In genomic region chr5:24595261-24595660, GRCm38 (mm10) we compare ENCODE assay signal across 22 mouse cellular contexts. TPM values are rescaled to one million over a fixed set of nuclear protein-coding genes. Genes with fewer than 3 reads are reported as not detected.
DNase-seq lines count a peak whose midpoint lies in the region; ATAC-seq lines count a peak whose summit lies in the region.
"Had no signal": no experiment of that assay in that cellular context is flagged by ENCODE, and none has a peak within 500 bp of the region (broad histone marks: within the 10 kb centered on the region; RNA-seq: fewer than 3 reads in every experiment).

No protein-coding gene starts in this region.

- H3K36me3 ChIP-seq in neural tube, embryonic 11.5 days (ENCODE audit: control insufficient read depth, insufficient read depth, low read length) = peaks cover 2% of the 10 kb centered on the region
- H3K36me3 ChIP-seq in hindbrain, embryonic 13.5 days = peaks cover 56% of the 10 kb centered on the region
- H3K36me3 ChIP-seq in midbrain, embryonic 14.5 days (ENCODE audit: control insufficient read depth, insufficient read depth, low read length) = peaks cover 55% of the 10 kb centered on the region

- peaks cover 7% of the 10 kb centered on the region; the same call in 1 of the 2 replicates for H3K27me3 ChIP-seq in neural tube, embryonic 11.5 days (ENCODE audit: control insufficient read depth, insufficient read depth, low read length)
- peaks cover 22% of the 10 kb centered on the region for H3K27me3 ChIP-seq in hindbrain, embryonic 13.5 days
- no peaks in the 10 kb centered on the region for H3K27me3 ChIP-seq in midbrain, embryonic 14.5 days (ENCODE audit: control insufficient read depth, insufficient read depth, low read length)
- H3K27me3 ChIP-seq: embryonic facial prominence, embryonic 15.5 days had no signal

- no peak overlapping the region for H3K4me3 ChIP-seq in neural tube, embryonic 11.5 days (ENCODE audit: low read depth, low read length)
- H3K4me3 ChIP-seq in hindbrain, embryonic 13.5 days = no peak overlapping the region
- H3K4me3 ChIP-seq in midbrain, embryonic 14.5 days (replicated peaks; ENCODE audit: low read depth, low read length) = no peak overlapping the region
- H3K4me3 ChIP-seq: embryonic facial prominence, embryonic 15.5 days; megakaryocyte, embryonic 14.5 days had no signal

- no peak overlapping the region for H3K4me2 ChIP-seq in neural tube, embryonic 11.5 days (ENCODE audit: low read depth)
- H3K4me2 ChIP-seq in hindbrain, embryonic 13.5 days = no peak overlapping the region
- H3K4me2 ChIP-seq in midbrain, embryonic 14.5 days (ENCODE audit: low read length) = peak overlapping the region; percentile 56; the same call in 1 of the 2 replicates
- H3K4me2 ChIP-seq: embryonic facial prominence, embryonic 15.5 days had no signal

- DNase-seq in neural tube, embryonic 11.5 days (ENCODE audit: low spot score) = no peak
- no peak for DNase-seq in neural tube, embryonic 10.5 days (ENCODE audit: extremely low spot score, low spot score)
- DNase-seq in midbrain, embryonic 14.5 days = no peak
- DNase-seq in MN1 (ENCODE audit: low spot score) = no peak
- no peak for DNase-seq in thymus, postnatal 14 days
- DNase-seq in layer of hippocampus, adult 9-10 months (ENCODE audit: low spot score) = no peak
- DNase-seq: adrenal gland, postnatal 25 days; B cell, adult 2 months; cerebellum, adult 9-11 months; gastrocnemius, postnatal 10 days; kidney, adult 2 months; lung, postnatal 10 days had no signal

- H3K9ac ChIP-seq in neural tube, embryonic 11.5 days (ENCODE audit: low read length) = no peak overlapping the region
- H3K9ac ChIP-seq in hindbrain, embryonic 13.5 days = peak overlapping the region; percentile 65
- peak overlapping the region; percentile 46 for H3K9ac ChIP-seq in midbrain, embryonic 14.5 days (replicated peaks; ENCODE audit: low read length)
- H3K9ac ChIP-seq: embryonic facial prominence, embryonic 15.5 days had no signal

- H3K27ac ChIP-seq in neural tube, embryonic 11.5 days (ENCODE audit: low read depth, low read length) = peak overlapping the region; percentile 74
- peak overlapping the region; percentile 87 for H3K27ac ChIP-seq in hindbrain, embryonic 13.5 days
- peak overlapping the region; percentile 93 for H3K27ac ChIP-seq in midbrain, embryonic 14.5 days (replicated peaks; ENCODE audit: low read depth, low read length)
- H3K27ac ChIP-seq: embryonic facial prominence, embryonic 15.5 days had no signal

- ATAC-seq in neural tube, embryonic 11.5 days (ENCODE audit: insufficient read depth, low FRiP score, low TSS enrichment) = no peak
- ATAC-seq in hindbrain, embryonic 13.5 days (ENCODE audit: low FRiP score) = no peak
- ATAC-seq in midbrain, embryonic 14.5 days (ENCODE audit: low FRiP score, low TSS enrichment) = no peak
- ATAC-seq in monocyte, adult 5-6 weeks (replicated peaks; ENCODE audit: insufficient number of reproducible peaks, low FRiP score, low TSS enrichment, poor library complexity, severe bottlenecking) = no peak

- WGBS in neural tube, embryonic 11.5 days = 84% methylated on average over 5 of the region's 5 CpGs
- WGBS in hindbrain, embryonic 13.5 days = 92% methylated on average over 5 of the region's 5 CpGs
- WGBS in midbrain, embryonic 14.5 days = 91% methylated on average over 5 of the region's 5 CpGs

- H3K4me1 ChIP-seq in neural tube, embryonic 11.5 days (ENCODE audit: control insufficient read depth, insufficient read depth, low read length) = peaks cover 34% of the 10 kb centered on the region
- H3K4me1 ChIP-seq in hindbrain, embryonic 13.5 days (replicated peaks) = peaks cover 64% of the 10 kb centered on the region
- peaks cover 46% of the 10 kb centered on the region for H3K4me1 ChIP-seq in midbrain, embryonic 14.5 days (ENCODE audit: control insufficient read depth, insufficient read depth, low read length)

- no peaks in the 10 kb centered on the region for H3K9me3 ChIP-seq in neural tube, embryonic 11.5 days (ENCODE audit: control insufficient read depth, low read length)
- no peaks in the 10 kb centered on the region for H3K9me3 ChIP-seq in hindbrain, embryonic 13.5 days
- H3K9me3 ChIP-seq in midbrain, embryonic 14.5 days (ENCODE audit: control insufficient read depth, low read length) = no peaks in the 10 kb centered on the region
- H3K9me3 ChIP-seq: embryonic facial prominence, embryonic 15.5 days; megakaryocyte, embryonic 14.5 days had no signal

RNA-seq across cellular contexts. Expression of gene Chpf2, which starts 8.7 kb away (rescaled TPM):
- 10.3 and 13.0 TPM in 2 replicates for polyA plus RNA-seq in neural tube, embryonic 11.5 days (2014; fragmentation: Nextera tagmentation; extraction: Ambion mirVana)
- polyA plus RNA-seq in hindbrain, embryonic 13.5 days (2015; fragmentation: Nextera tagmentation; extraction: Ambion mirVana) = 17.4 and 19.9 TPM in 2 replicates
- polyA plus RNA-seq in midbrain, embryonic 14.5 days (2014; fragmentation: Nextera tagmentation; extraction: Ambion mirVana) = 12.4 and 19.4 TPM in 2 replicates
- 13.2 to 33.8 TPM (median 15.2 TPM) in 3 replicates for total RNA-seq in monocyte, adult 5-6 weeks (2017)

RNA-seq across cellular contexts. Expression of gene Abcf2, which starts 18.0 kb away (rescaled TPM):
- 136 and 147 TPM in 2 replicates for polyA plus RNA-seq in neural tube, embryonic 11.5 days (2014; fragmentation: Nextera tagmentation; extraction: Ambion mirVana)
- polyA plus RNA-seq in hindbrain, embryonic 13.5 days (2015; fragmentation: Nextera tagmentation; extraction: Ambion mirVana) = 91.6 and 92.3 TPM in 2 replicates
- 79.3 and 88.1 TPM in 2 replicates for polyA plus RNA-seq in midbrain, embryonic 14.5 days (2014; fragmentation: Nextera tagmentation; extraction: Ambion mirVana)
- total RNA-seq in monocyte, adult 5-6 weeks (2017) = 33.8 to 45.3 TPM (median 42.1 TPM) in 3 replicates

RNA-seq across cellular contexts. Expression of gene Smarcd3, which starts 28.9 kb away (rescaled TPM):
- 43.7 and 49.3 TPM in 2 replicates for polyA plus RNA-seq in neural tube, embryonic 11.5 days (2014; fragmentation: Nextera tagmentation; extraction: Ambion mirVana)
- 86.2 and 87.6 TPM in 2 replicates for polyA plus RNA-seq in hindbrain, embryonic 13.5 days (2015; fragmentation: Nextera tagmentation; extraction: Ambion mirVana)
- 158 and 199 TPM in 2 replicates for polyA plus RNA-seq in midbrain, embryonic 14.5 days (2014; fragmentation: Nextera tagmentation; extraction: Ambion mirVana)
- 1.3 to 8.1 TPM (median 3.0 TPM) in 3 replicates for total RNA-seq in monocyte, adult 5-6 weeks (2017)

RNA-seq across cellular contexts. Expression of gene 4931409K22Rik, which starts 38.7 kb away (rescaled TPM):
- polyA plus RNA-seq in neural tube, embryonic 11.5 days (2014; fragmentation: Nextera tagmentation; extraction: Ambion mirVana) = not detected in 2 replicates
- polyA plus RNA-seq in hindbrain, embryonic 13.5 days (2015; fragmentation: Nextera tagmentation; extraction: Ambion mirVana) = 0.12 and 0.19 TPM in 2 replicates
- not detected in 2 replicates for polyA plus RNA-seq in midbrain, embryonic 14.5 days (2014; fragmentation: Nextera tagmentation; extraction: Ambion mirVana)
- not detected in 3 replicates for total RNA-seq in monocyte, adult 5-6 weeks (2017)
- total RNA-seq: adrenal gland, postnatal 25 days; gastrocnemius, postnatal 10 days; layer of hippocampus, postnatal 10 days; left cerebral cortex, postnatal 10 days; neutrophil, adult 5-6 weeks had no signal
- polyA plus RNA-seq: heart, postnatal 0 days; liver, embryonic 16.5 days; small intestine, adult 2 months had no signal

RNA-seq across cellular contexts. Expression of gene Asb10, which starts 54.5 kb away (rescaled TPM):
- 0.38 TPM in 1 of 2 replicates, not detected in the other for polyA plus RNA-seq in neural tube, embryonic 11.5 days (2014; fragmentation: Nextera tagmentation; extraction: Ambion mirVana)
- polyA plus RNA-seq in hindbrain, embryonic 13.5 days (2015; fragmentation: Nextera tagmentation; extraction: Ambion mirVana) = 0.16 and 0.49 TPM in 2 replicates
- 0.09 and 0.12 TPM in 2 replicates for polyA plus RNA-seq in midbrain, embryonic 14.5 days (2014; fragmentation: Nextera tagmentation; extraction: Ambion mirVana)
- not detected in 3 replicates for total RNA-seq in monocyte, adult 5-6 weeks (2017)
- total RNA-seq: neutrophil, adult 5-6 weeks had no signal
